Mouse (Mus musculus): ENCODE measurements around the gene Map4k1. TPM values are rescaled to one million over a fixed set of nuclear protein-coding genes. Genes with fewer than 3 reads are reported as not detected.
"Not testable (repeated sequence)": the region's sequence is repeated elsewhere in the genome, so short reads cannot be mapped to it uniquely, and the experiment has no call there.

The Map4k1 gene
- polyA plus RNA-seq, 1 experiment from 2014 or later = 6.7 TPM

DNA sequence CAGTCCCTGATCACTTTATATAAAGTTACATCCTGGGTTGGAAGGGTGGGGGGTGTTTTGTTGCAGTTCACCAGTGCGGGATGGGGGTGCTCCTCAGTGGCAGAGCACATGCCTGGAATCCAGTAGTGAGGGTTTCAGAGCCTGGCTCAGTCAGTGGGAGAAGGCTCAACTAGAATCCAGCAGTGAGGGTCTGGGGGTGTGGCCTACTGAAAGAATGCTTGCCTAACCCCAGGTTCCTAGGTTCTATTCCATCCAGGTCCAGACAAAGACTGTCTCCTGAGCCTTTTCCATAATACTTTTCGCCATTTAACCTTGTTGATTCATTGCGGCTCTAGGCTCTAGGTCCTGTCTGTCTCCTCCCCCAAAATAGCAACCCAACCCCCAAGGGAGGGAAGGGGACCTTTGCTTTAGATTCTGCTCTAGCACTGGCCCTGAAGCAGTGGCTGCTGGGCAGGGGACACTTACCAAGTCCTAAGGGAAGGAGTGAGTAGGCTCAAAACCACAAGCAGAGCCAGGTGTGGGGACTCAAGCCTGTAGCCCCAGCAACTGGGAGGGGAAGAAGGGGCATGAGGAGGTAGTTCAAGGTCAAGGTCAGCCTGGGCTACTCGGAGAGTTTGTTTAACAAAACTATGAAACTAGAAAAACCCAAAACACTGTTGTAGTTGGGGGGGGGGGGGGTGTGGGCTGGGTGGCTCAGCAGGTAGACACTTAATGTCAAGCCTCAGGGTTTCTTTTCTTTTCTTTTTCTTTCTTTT, 14.9 kb upstream of the Map4k1 start:
- Histone ChIP-seq H3K36me3 (peaks cover 17% of the 10 kb centered on the region), H3K4me1 (no peaks in the 10 kb centered on the region), H3K9ac (no peak overlapping the region), H3K4me3 (no peak overlapping the region), H3K4me2 (replicated peaks) (no peak overlapping the region), H3K9me3 (no peaks in the 10 kb centered on the region), H3K27ac (0 out of 2 replicates have a peak overlapping the region, but pooled peaks have one; percentile 9), H3K27me3 (no peaks in the 10 kb centered on the region)
- WGBS = 65% methylated on average over 4 of the region's 4 CpGs
- no peak for ATAC-seq (ENCODE audit: insufficient number of reproducible peaks, insufficient read depth, low FRiP score, low TSS enrichment)

DNA sequence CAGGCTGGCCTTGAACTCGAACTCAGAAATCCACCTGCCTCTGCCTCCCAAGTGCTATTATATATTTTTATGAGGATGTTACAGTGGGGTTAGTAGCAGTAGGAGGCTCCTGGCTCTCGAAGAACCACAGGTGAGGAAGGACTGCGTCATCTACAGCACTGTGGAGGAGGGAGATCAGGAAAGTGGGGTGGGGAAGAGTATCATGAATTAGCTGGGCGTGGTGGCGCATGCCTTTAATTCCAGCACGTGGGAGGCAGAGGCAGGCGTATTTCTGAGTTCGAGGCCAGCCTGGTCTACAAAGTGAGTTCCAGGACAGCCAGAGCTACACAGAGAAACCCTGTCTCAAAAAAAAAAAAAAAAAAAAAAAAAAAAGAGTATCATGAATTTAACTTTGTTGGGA, 13.7 kb upstream of the Map4k1 start:
- H3K27ac ChIP-seq; H3K27me3 ChIP-seq; H3K9me3 ChIP-seq; H3K4me1 ChIP-seq; ATAC-seq (ENCODE audit: insufficient number of reproducible peaks, insufficient read depth, low FRiP score, low TSS enrichment); H3K4me2 ChIP-seq (replicated peaks); H3K9ac ChIP-seq; H3K4me3 ChIP-seq: not testable (repeated sequence)
- H3K36me3 ChIP-seq = peaks cover 24% of the 10 kb centered on the region
- WGBS = 95% methylated on average over 8 of the region's 8 CpGs

GRCm38 (mm10) chr7:28969271-28969670, 12.6 kb upstream of the Map4k1 start:
- no peak overlapping the region for H3K4me3 ChIP-seq
- H3K4me1 ChIP-seq = no peaks in the 10 kb centered on the region
- H3K9ac ChIP-seq = no peak overlapping the region
- ATAC-seq (ENCODE audit: insufficient number of reproducible peaks, insufficient read depth, low FRiP score, low TSS enrichment) = no peak
- H3K4me2 ChIP-seq (replicated peaks) = no peak overlapping the region
- 89% methylated on average over 1 of the region's 1 CpGs for WGBS
- H3K9me3 ChIP-seq = no peaks in the 10 kb centered on the region
- peaks cover 36% of the 10 kb centered on the region for H3K36me3 ChIP-seq
- no peaks in the 10 kb centered on the region for H3K27me3 ChIP-seq
- no peak overlapping the region for H3K27ac ChIP-seq

- Histone ChIP-seq H3K27me3 (no peaks in the 10 kb centered on the region), H3K4me1 (no peaks in the 10 kb centered on the region), H3K4me3 (no peak overlapping the region), H3K9me3 (no peaks in the 10 kb centered on the region), H3K4me2 (replicated peaks) (no peak overlapping the region), H3K9ac (no peak overlapping the region), H3K36me3 (peaks cover 41% of the 10 kb centered on the region), H3K27ac (no peak overlapping the region)
- ATAC-seq (ENCODE audit: insufficient number of reproducible peaks, insufficient read depth, low FRiP score, low TSS enrichment) = no peak
- WGBS = 75% methylated on average over 12 of the region's 12 CpGs
These were observed 12.0 kb upstream of the Map4k1 start for GRCm38 (mm10) chr7:28969672-28970394.

GRCm38 (mm10) chr7:28971029-28971428, 10.8 kb upstream of the Map4k1 start:
- peaks cover 49% of the 10 kb centered on the region for H3K36me3 ChIP-seq

DNA sequence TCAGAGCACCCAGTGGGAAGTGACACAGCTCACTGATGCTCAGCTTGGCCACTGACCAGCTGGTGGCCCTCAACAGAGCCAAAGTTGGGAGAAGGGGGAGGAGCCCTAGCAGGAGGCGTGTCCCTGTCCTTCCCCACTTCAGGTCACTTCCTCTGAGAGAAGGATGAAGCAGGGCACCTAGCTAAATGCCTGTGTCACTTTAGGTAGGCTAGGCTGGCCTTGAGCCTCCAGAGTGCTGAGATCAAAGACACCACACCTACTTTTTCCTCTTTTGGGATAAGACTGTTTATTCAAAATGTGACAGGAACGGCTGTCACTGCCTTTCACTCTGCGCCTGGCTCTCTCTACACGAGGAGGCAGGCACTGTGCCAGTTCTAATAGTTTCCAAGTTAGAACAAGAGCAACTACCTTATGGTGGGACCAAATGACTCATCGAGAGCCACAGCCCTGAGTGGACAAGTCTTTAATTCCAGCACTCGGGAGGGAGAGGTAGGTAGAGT, 10.0 kb upstream of the Map4k1 start:
- no peak overlapping the region for H3K4me2 ChIP-seq (replicated peaks)
- WGBS = 81% methylated on average over 6 of the region's 6 CpGs
- H3K27ac ChIP-seq = no peak overlapping the region
- no peak overlapping the region for H3K9ac ChIP-seq
- H3K9me3 ChIP-seq = no peaks in the 10 kb centered on the region
- no peaks in the 10 kb centered on the region for H3K27me3 ChIP-seq
- no peak overlapping the region for H3K4me3 ChIP-seq
- ATAC-seq (ENCODE audit: insufficient number of reproducible peaks, insufficient read depth, low FRiP score, low TSS enrichment) = no peak
- peaks cover 57% of the 10 kb centered on the region for H3K36me3 ChIP-seq
- H3K4me1 ChIP-seq = no peaks in the 10 kb centered on the region

More at GRCm38 (mm10) chr7:28971029-28971428, 10.8 kb upstream of the Map4k1 start:
- no peaks in the 10 kb centered on the region for H3K9me3 ChIP-seq
- no peak overlapping the region for H3K4me3 ChIP-seq
- no peak overlapping the region for H3K9ac ChIP-seq
- H3K27me3 ChIP-seq = no peaks in the 10 kb centered on the region
- no peak for ATAC-seq (ENCODE audit: insufficient number of reproducible peaks, insufficient read depth, low FRiP score, low TSS enrichment)
- H3K27ac ChIP-seq = no peak overlapping the region
- no peak overlapping the region for H3K4me2 ChIP-seq (replicated peaks)
- no peaks in the 10 kb centered on the region for H3K4me1 ChIP-seq
- 84% methylated on average over 7 of the region's 7 CpGs for WGBS

DNA sequence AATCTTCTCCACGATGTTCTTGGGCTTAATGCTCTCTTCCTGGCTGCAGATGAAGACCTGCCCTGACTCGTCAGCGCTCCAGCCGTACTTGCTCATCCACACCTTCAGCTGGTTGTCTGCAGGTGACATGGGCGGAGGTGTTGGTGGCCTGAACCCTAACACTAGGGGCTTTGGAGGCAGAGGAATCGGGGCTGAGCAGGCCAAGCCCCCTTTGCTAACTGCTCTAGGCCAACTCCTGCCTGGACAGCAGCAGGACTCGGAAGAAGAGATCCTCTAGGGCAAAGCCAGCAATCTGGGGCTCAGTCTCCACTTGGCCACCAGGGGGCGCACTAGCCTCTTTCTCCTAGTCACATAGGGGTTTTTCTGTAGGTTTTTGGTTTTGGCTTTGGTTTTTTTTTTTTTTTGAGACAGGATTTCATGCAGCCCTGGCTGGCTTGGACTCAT, 9.3 kb upstream of the Map4k1 start:
- H3K4me1 ChIP-seq = no peaks in the 10 kb centered on the region
- WGBS = 61% methylated on average over 8 of the region's 8 CpGs
- H3K36me3 ChIP-seq = peaks cover 64% of the 10 kb centered on the region
- H3K27ac ChIP-seq = no peak overlapping the region
- no peak overlapping the region for H3K9ac ChIP-seq
- H3K27me3 ChIP-seq = no peaks in the 10 kb centered on the region
- H3K4me3 ChIP-seq = no peak overlapping the region
- no peak for ATAC-seq (ENCODE audit: insufficient number of reproducible peaks, insufficient read depth, low FRiP score, low TSS enrichment)
- H3K9me3 ChIP-seq = no peaks in the 10 kb centered on the region
- no peak overlapping the region for H3K4me2 ChIP-seq (replicated peaks)

GRCm38 (mm10) chr7:28973025-28973424, 8.8 kb upstream of the Map4k1 start:
- H3K36me3 ChIP-seq = peaks cover 69% of the 10 kb centered on the region
- no peak overlapping the region for H3K4me2 ChIP-seq (replicated peaks)
- no peaks in the 10 kb centered on the region for H3K27me3 ChIP-seq
- ATAC-seq (ENCODE audit: insufficient number of reproducible peaks, insufficient read depth, low FRiP score, low TSS enrichment) = no peak
- no peak overlapping the region for H3K27ac ChIP-seq
- H3K4me1 ChIP-seq = no peaks in the 10 kb centered on the region
- no peak overlapping the region for H3K4me3 ChIP-seq
- WGBS = 86% methylated on average over 8 of the region's 8 CpGs
- no peak overlapping the region for H3K9ac ChIP-seq
- H3K9me3 ChIP-seq = no peaks in the 10 kb centered on the region

DNA sequence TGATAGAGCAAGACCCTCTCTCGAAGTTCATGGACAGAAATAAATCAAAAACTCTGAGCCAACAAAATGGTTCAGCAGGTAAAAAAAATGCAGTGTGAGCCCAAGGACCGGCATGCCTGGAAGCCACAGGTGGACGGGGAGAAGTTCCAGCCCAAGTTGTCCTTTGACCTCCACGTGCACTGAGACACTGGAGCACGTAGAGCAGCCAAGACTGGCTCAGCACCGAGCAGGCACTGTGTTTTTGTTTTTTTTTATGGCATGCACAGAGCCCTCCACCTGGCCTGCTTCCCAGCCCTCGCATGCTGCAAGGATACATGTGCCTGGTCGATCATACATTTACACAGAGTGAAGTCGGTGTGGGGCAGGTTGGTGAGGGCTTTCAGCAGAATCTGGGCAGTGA, 4.3 kb upstream of the Map4k1 start:
- 91% methylated on average over 9 of the region's 9 CpGs for WGBS
- no peak overlapping the region for H3K9ac ChIP-seq
- H3K27me3 ChIP-seq = no peaks in the 10 kb centered on the region
- no peak for ATAC-seq (ENCODE audit: insufficient number of reproducible peaks, insufficient read depth, low FRiP score, low TSS enrichment)
- H3K4me1 ChIP-seq = peaks cover 12% of the 10 kb centered on the region
- no peak overlapping the region for H3K27ac ChIP-seq
- no peak overlapping the region for H3K4me2 ChIP-seq (replicated peaks)
- no peak overlapping the region for H3K4me3 ChIP-seq
- peaks cover 61% of the 10 kb centered on the region for H3K36me3 ChIP-seq
- no peaks in the 10 kb centered on the region for H3K9me3 ChIP-seq

DNA sequence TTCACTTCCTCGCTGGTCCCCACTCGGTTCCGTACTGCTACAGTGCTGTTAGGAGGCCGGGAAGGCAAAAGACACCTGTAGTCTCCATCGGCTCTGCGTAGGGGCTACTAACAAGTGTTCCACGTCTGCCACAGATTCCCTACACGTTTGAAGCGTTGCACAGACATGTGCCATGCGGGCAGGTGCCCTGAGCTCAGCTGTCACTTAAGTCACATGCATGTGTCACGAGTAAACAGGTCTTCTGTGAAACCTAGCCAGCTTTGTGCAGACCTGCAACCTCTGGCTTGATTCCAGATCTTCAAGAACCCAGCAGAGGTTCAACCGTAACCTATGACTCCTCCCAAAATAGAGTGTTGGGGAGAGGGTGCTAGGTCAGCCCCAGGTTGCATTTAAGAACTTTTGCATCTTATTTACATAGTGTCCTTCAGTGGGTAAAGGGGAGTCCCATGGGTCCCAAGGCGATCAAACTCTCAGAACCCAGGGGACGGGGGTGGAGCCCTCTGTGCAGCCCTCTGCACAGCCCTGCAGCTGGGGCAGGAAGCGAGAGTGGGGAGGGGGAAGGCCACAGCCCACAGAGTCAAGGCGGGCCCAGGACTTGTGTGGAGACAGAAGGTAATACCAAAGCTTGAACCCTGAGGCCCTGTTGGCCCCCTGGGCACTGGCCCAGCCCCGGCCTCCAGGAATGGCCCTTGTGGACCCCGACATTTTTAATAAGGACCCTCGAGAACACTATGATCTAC, 594 bp downstream of the Map4k1 start:
- H3K27ac ChIP-seq = peak overlapping the region; percentile 88
- peak overlapping the region; percentile 63 for H3K9ac ChIP-seq
- peaks cover 21% of the 10 kb centered on the region for H3K36me3 ChIP-seq
- ATAC-seq (ENCODE audit: insufficient number of reproducible peaks, insufficient read depth, low FRiP score, low TSS enrichment) = peak; percentile 49
- H3K4me2 ChIP-seq (replicated peaks) = peak overlapping the region; percentile 72
- WGBS = 14% methylated on average over 19 of the region's 19 CpGs
- no peaks in the 10 kb centered on the region for H3K27me3 ChIP-seq
- H3K4me3 ChIP-seq = peak overlapping the region; percentile 54
- peaks cover 17% of the 10 kb centered on the region for H3K4me1 ChIP-seq
- no peaks in the 10 kb centered on the region for H3K9me3 ChIP-seq

DNA sequence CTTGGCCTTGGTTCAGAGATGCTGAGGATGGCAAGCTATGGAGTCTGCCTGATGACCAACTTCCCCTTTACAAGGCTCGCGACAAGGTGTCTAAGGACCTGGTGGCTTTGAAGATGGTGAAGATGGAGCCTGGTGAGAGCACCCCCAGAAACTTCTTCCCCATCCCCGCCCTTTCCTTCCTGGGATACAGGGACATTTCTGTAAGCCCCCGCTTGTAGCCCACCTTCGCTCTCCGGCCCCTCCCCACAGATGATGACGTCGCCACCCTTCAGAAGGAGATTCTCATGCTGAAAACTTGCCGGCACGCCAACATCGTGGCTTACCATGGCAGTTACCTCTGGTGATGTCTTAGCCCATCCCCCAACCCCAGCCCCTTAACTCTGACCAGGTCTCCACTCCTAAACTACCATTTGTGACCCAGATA, 1.3 kb downstream of the Map4k1 start:
- Histone ChIP-seq H3K9me3 (no peaks in the 10 kb centered on the region), H3K27me3 (no peaks in the 10 kb centered on the region), H3K4me2 (replicated peaks) (peak overlapping the region; percentile 72), H3K4me3 (no peak overlapping the region), H3K36me3 (peaks cover 14% of the 10 kb centered on the region), H3K27ac (peak overlapping the region; percentile 88; the same call in 1 of the 2 replicates), H3K4me1 (peaks cover 17% of the 10 kb centered on the region), H3K9ac (peak overlapping the region; percentile 63; the same call in 1 of the 2 replicates)
- no peak for ATAC-seq (ENCODE audit: insufficient number of reproducible peaks, insufficient read depth, low FRiP score, low TSS enrichment)
- WGBS = 71% methylated on average over 11 of the region's 11 CpGs

Measured in embryonic facial prominence, embryonic 12.5 days (tissue).